Mouse (Mus musculus) right cerebral cortex, adult 18-20 months (tissue): ENCODE results near the gene Pnpla2.

Experiments used
- DNase-seq: peaks from one replicate; pipeline ENCODE4 v3.0.0; 2022; ENCODE audit warnings: mixed read lengths

Pnpla2 gene

GRCm38 (mm10) chr7:141485186-141485585 is 30.2 kb downstream of the Pnpla2 start:
- no peak for DNase-seq

DNA sequence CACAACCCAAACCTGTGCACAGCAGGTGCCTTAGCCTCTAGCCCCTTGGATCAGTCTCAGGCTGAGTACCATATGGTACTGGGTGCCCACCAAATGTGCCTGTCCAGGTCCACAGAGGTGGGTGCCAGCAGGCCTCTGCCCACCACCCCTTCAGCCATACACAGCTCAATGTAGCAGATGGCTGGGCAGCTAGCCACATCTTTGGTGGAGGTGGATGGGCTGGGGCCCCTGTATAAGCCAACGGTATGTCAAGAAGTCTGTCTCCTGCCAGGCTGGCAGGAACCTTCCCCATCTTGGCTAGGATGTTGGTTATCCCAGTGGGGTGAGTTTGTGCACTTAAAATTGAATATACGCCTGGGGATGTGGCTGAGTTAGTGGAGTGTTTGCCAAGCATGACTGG is 30.6 kb downstream of the Pnpla2 start:
- no peak for DNase-seq

DNA sequence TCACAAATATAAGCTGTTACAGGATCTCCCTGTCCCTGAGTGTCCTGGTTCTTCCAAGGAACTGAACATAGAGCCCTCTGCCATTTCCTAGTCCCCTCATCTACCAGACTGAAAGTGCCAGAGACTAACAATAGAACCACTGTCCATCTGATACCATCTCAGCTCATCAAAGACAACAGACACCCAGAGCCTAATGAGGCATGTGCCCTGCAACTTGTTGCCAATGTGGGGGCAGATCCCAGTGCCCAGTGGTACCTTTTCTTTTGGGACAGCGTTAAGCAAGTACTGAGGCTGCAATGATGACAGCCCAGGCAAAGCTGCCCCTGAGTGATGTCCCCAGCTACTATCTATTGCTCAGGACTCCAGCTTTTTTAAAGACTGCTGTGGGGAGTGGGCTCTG is 31.2 kb downstream of the Pnpla2 start:
- no peak for DNase-seq

- no peak for DNase-seq
Measured at GRCm38 (mm10) chr7:141487141-141487540, 32.1 kb downstream of the Pnpla2 start.

GRCm38 (mm10) chr7:141491151-141491550 is 36.2 kb downstream of the Pnpla2 start:
- DNase-seq: no peak

DNA sequence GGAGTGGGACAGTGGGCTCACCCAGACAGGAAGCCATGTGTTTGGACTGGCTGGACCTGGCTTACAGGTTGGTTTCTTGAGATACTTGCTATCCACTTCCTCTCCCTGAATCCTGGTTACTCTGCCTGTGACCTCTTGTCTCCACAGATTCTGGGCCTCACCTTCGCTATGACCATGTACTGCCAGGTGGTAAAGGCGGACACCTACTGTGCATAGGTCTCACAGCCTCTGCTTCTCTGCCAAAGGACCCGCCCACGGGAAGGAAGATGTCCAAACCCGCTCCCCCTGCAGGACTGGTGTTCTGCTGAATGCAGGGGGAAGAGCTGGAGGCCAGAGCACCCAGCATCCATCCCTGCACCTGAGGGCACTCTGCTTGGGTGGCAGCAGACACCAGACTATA is 37.7 kb downstream of the Pnpla2 start:
- DNase-seq: no peak

GRCm38 (mm10) chr7:141493729-141494128 is 38.7 kb downstream of the Pnpla2 start:
- no peak for DNase-seq

DNA sequence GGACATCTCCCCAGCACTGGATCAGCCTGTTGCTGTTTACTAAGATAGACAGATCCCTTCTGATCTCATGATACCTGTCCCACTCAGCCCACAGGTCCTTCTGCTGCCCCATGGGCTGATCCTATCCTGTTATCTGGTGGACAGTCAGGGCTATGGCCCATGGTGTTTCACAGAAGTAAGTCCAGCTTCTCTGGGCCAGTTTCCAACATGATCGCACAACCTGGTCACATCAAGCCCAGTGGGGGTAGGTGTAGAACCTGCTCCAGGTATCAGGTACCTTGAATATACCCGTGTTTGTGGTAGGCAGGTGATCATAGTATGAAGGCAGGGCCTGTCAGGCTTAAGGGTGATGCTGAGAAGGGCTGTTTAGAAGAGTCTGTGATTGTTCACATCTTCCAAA is 40.4 kb downstream of the Pnpla2 start:
- DNase-seq: no peak

DNA sequence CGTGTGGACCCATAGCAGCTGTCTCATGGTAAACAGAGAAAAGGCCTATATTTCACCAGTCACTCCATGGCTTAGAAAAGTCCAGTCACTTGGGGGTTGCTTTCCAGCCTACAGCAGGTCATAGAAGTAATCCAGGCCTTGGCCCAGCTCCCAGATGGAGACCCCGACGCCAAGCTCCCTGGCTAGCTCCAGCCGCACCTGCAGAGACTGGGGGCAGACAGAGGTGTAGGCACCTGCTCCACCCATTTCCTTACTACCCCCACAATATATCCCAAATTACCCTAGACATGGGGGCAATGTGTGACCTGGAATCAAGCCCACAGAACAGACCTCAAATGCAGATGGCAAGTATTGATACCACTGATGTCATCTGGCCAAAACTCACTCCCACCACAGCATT is 40.9 kb downstream of the Pnpla2 start:
- no peak for DNase-seq

DNA sequence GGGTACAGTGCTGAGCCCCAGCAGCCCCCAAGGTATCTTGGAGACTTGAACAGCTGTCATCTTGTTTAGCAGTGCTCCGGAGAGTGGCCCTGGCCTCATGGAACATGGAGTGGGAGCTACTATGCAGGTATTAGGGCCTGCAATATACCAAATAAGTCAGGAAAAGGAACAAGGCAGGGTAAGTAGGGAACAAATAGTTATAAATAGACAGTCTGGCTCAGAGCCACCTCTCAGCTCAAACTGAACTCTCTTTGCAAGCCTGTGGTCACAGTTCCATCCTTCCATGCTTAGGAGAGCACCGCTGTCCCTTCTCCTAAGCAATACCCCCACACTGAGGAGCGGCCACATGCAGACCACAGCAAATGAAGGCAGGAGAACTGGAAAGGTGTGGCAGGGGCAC is 42.6 kb downstream of the Pnpla2 start:
- DNase-seq: no peak

- no peak for DNase-seq
Measured at GRCm38 (mm10) chr7:141501820-141502555, 47.0 kb downstream of the Pnpla2 start.

GRCm38 (mm10) chr7:141502556-141502905 is 47.5 kb downstream of the Pnpla2 start:
- DNase-seq: no peak

DNA sequence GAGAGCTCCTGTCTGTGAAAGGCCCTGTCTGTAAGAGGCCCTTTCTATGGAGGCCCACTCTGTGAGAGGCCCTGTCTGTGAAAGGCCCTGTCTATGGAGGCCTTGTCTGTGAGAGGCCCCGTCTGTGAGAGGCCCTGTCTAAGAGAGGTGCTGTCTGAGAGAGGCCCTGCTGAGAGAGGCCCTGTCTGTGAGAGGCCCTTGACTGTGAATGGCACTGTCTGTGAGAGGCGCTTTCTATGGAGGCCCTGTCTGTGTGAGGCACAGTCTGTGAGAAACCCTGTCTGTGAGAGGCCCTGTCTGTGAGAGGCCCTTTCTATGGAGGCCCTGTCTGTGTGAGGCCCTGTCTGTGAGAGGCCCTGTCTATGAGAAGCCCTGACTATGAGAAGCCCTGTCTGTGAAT is 51.3 kb downstream of the Pnpla2 start:
- no peak for DNase-seq

- no peak for DNase-seq
Measured at GRCm38 (mm10) chr7:141508160-141508559, 53.2 kb downstream of the Pnpla2 start.

- DNase-seq: no peak
Measured at GRCm38 (mm10) chr7:141510196-141510595, 55.2 kb downstream of the Pnpla2 start.
